Mouse (Mus musculus) embryonic fibroblast, embryonic 13.5 days (primary cell): ENCODE results near the gene Igfbp3.

Source experiments
- CTCF ChIP-seq: IDR thresholded peaks from 2 replicates; pipeline ENCODE4 v1.5.1; 2011; ENCODE audit warnings: mild to moderate bottlenecking, control low read depth, low read length, moderate library complexity, borderline replicate concordance; ENCODE audit not compliant: insufficient read depth
- POLR2A ChIP-seq: IDR thresholded peaks from 2 replicates; pipeline ENCODE4 v1.6.1; 2011; ENCODE audit warnings: low read depth, mild to moderate bottlenecking, control low read depth, low read length, moderate library complexity

DNA sequence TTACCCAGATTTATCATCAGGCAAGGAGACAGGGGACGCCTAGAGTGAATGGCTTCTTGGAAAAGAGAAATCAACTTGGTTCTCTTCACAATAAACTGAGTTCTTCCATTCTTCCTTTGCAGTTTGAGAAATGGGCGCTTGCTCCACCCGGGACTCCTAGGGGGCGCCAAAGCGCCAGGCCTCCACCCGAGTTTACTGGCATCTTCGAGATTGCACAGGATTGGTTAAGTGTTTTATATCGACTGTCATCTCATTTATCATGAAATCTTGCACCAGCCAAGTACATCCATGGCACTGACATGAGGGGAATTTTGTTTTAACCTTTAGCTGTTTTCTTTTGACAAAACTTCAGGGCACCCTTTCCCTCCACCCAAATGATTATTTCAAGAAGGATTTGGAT is 2.0 kb upstream of the Igfbp3 start:
- no peak for TF ChIP-seq POLR2A
- no peak for TF ChIP-seq CTCF
